Mouse (Mus musculus): ENCODE measurements around the gene Wdr3. TPM values are rescaled to one million over a fixed set of nuclear protein-coding genes. Genes with fewer than 3 reads are reported as not detected.

The Wdr3 gene
- polyA plus RNA-seq, 1 experiment from 2014 or later = 29.2 TPM

GRCm38 (mm10) chr3:100163556-100163955 is 1.3 kb upstream of the Wdr3 start:
- Histone ChIP-seq H3K27me3 (replicated peaks; ENCODE audit: control insufficient read depth, insufficient read depth, low read length) (no peaks in the 10 kb centered on the region), H3K4me2 (ENCODE audit: low read length) (peak overlapping the region; percentile 84), H3K4me1 (ENCODE audit: control insufficient read depth, insufficient read depth, low read depth, low read length) (peaks cover 19% of the 10 kb centered on the region), H3K36me3 (ENCODE audit: control insufficient read depth, insufficient read depth, low read length) (peaks cover 9% of the 10 kb centered on the region; the same call in 1 of the 2 replicates), H3K4me3 (ENCODE audit: low read length) (no peak overlapping the region), H3K9ac (ENCODE audit: low read depth, low read length) (no peak overlapping the region), H3K27ac (ENCODE audit: low read depth, low read length) (no peak overlapping the region), H3K9me3 (ENCODE audit: control insufficient read depth, low read length) (no peaks in the 10 kb centered on the region)
- no peak for ATAC-seq
- 75% methylated on average over 2 of the region's 2 CpGs for WGBS

GRCm38 (mm10) chr3:100161665-100162314 is 417 bp downstream of the Wdr3 start:
- WGBS = under 1% methylated on average over 35 of the region's 35 CpGs
- no peak; the same call in 1 of the 2 replicates for ATAC-seq
- peak overlapping the region; percentile 58; the same call in 1 of the 2 replicates for H3K27ac ChIP-seq (ENCODE audit: low read depth, low read length)
- H3K9ac ChIP-seq (ENCODE audit: low read depth, low read length) = peak overlapping the region; percentile 80
- peak overlapping the region; percentile 86 for H3K4me3 ChIP-seq (ENCODE audit: low read length)
- peaks cover 16% of the 10 kb centered on the region for H3K36me3 ChIP-seq (ENCODE audit: control insufficient read depth, insufficient read depth, low read length)
- H3K27me3 ChIP-seq (replicated peaks; ENCODE audit: control insufficient read depth, insufficient read depth, low read length) = no peaks in the 10 kb centered on the region
- peak overlapping the region; percentile 88 for H3K4me2 ChIP-seq (ENCODE audit: low read length)
- peaks cover 19% of the 10 kb centered on the region for H3K4me1 ChIP-seq (ENCODE audit: control insufficient read depth, insufficient read depth, low read depth, low read length)
- no peaks in the 10 kb centered on the region for H3K9me3 ChIP-seq (ENCODE audit: control insufficient read depth, low read length)

GRCm38 (mm10) chr3:100160682-100161445 is 1.3 kb downstream of the Wdr3 start:
- 84% methylated on average over 15 of the region's 15 CpGs for WGBS
- Histone ChIP-seq H3K27ac (ENCODE audit: low read depth, low read length) (no peak overlapping the region), H3K4me2 (ENCODE audit: low read length) (peak overlapping the region; percentile 88), H3K36me3 (ENCODE audit: control insufficient read depth, insufficient read depth, low read length) (peaks cover 22% of the 10 kb centered on the region), H3K9me3 (ENCODE audit: control insufficient read depth, low read length) (no peaks in the 10 kb centered on the region), H3K9ac (ENCODE audit: low read depth, low read length) (peak overlapping the region; percentile 80; the same call in 1 of the 2 replicates), H3K27me3 (replicated peaks; ENCODE audit: control insufficient read depth, insufficient read depth, low read length) (no peaks in the 10 kb centered on the region), H3K4me3 (ENCODE audit: low read length) (peak overlapping the region; percentile 86), H3K4me1 (ENCODE audit: control insufficient read depth, insufficient read depth, low read depth, low read length) (peaks cover 19% of the 10 kb centered on the region)
- ATAC-seq = no peak

GRCm38 (mm10) chr3:100122445-100122844 is 39.8 kb downstream of the Wdr3 start:
- ATAC-seq = no peak
- no peak overlapping the region for H3K4me2 ChIP-seq (ENCODE audit: low read length)
- no peak overlapping the region for H3K4me3 ChIP-seq (ENCODE audit: low read length)
- no peaks in the 10 kb centered on the region for H3K27me3 ChIP-seq (replicated peaks; ENCODE audit: control insufficient read depth, insufficient read depth, low read length)
- no peak overlapping the region for H3K9ac ChIP-seq (ENCODE audit: low read depth, low read length)
- WGBS = 71% methylated on average over 1 of the region's 1 CpGs
- no peaks in the 10 kb centered on the region for H3K4me1 ChIP-seq (ENCODE audit: control insufficient read depth, insufficient read depth, low read depth, low read length)
- H3K9me3 ChIP-seq (ENCODE audit: control insufficient read depth, low read length) = no peaks in the 10 kb centered on the region
- no peaks in the 10 kb centered on the region for H3K36me3 ChIP-seq (ENCODE audit: control insufficient read depth, insufficient read depth, low read length)
- no peak overlapping the region for H3K27ac ChIP-seq (ENCODE audit: low read depth, low read length)

GRCm38 (mm10) chr3:100121961-100122360 is 40.2 kb downstream of the Wdr3 start:
- H3K36me3 ChIP-seq (ENCODE audit: control insufficient read depth, insufficient read depth, low read length) = no peaks in the 10 kb centered on the region
- no peak overlapping the region for H3K27ac ChIP-seq (ENCODE audit: low read depth, low read length)
- no peak overlapping the region for H3K9ac ChIP-seq (ENCODE audit: low read depth, low read length)
- no peaks in the 10 kb centered on the region for H3K9me3 ChIP-seq (ENCODE audit: control insufficient read depth, low read length)
- WGBS = 51% methylated on average over 2 of the region's 2 CpGs
- no peaks in the 10 kb centered on the region for H3K4me1 ChIP-seq (ENCODE audit: control insufficient read depth, insufficient read depth, low read depth, low read length)
- ATAC-seq = no peak
- H3K4me3 ChIP-seq (ENCODE audit: low read length) = no peak overlapping the region
- no peaks in the 10 kb centered on the region for H3K27me3 ChIP-seq (replicated peaks; ENCODE audit: control insufficient read depth, insufficient read depth, low read length)
- H3K4me2 ChIP-seq (ENCODE audit: low read length) = no peak overlapping the region

GRCm38 (mm10) chr3:100118681-100119080 is 43.5 kb downstream of the Wdr3 start:
- no peaks in the 10 kb centered on the region for H3K27me3 ChIP-seq (replicated peaks; ENCODE audit: control insufficient read depth, insufficient read depth, low read length)
- H3K36me3 ChIP-seq (ENCODE audit: control insufficient read depth, insufficient read depth, low read length) = no peaks in the 10 kb centered on the region
- H3K4me1 ChIP-seq (ENCODE audit: control insufficient read depth, insufficient read depth, low read depth, low read length) = no peaks in the 10 kb centered on the region
- no peak overlapping the region for H3K4me3 ChIP-seq (ENCODE audit: low read length)
- H3K9ac ChIP-seq (ENCODE audit: low read depth, low read length) = no peak overlapping the region
- no peak overlapping the region for H3K27ac ChIP-seq (ENCODE audit: low read depth, low read length)
- no peak for ATAC-seq
- no peak overlapping the region for H3K4me2 ChIP-seq (ENCODE audit: low read length)
- H3K9me3 ChIP-seq (ENCODE audit: control insufficient read depth, low read length) = no peaks in the 10 kb centered on the region
- WGBS = 68% methylated on average over 2 of the region's 2 CpGs

GRCm38 (mm10) chr3:100106736-100107135 is 55.5 kb downstream of the Wdr3 start:
- no peak overlapping the region for H3K4me2 ChIP-seq (ENCODE audit: low read length)
- H3K9ac ChIP-seq (ENCODE audit: low read depth, low read length) = no peak overlapping the region
- 0 out of 2 replicates have a peak, but pooled peaks have one; percentile 17 for ATAC-seq
- H3K27ac ChIP-seq (ENCODE audit: low read depth, low read length) = no peak overlapping the region
- no peaks in the 10 kb centered on the region for H3K36me3 ChIP-seq (ENCODE audit: control insufficient read depth, insufficient read depth, low read length)
- H3K9me3 ChIP-seq (ENCODE audit: control insufficient read depth, low read length) = no peaks in the 10 kb centered on the region
- H3K27me3 ChIP-seq (replicated peaks; ENCODE audit: control insufficient read depth, insufficient read depth, low read length) = no peaks in the 10 kb centered on the region
- WGBS = 54% methylated on average over 2 of the region's 2 CpGs
- no peak overlapping the region for H3K4me3 ChIP-seq (ENCODE audit: low read length)
- H3K4me1 ChIP-seq (ENCODE audit: control insufficient read depth, insufficient read depth, low read depth, low read length) = no peaks in the 10 kb centered on the region

GRCm38 (mm10) chr3:100102386-100103092 is 59.7 kb downstream of the Wdr3 start:
- H3K36me3 ChIP-seq (ENCODE audit: control insufficient read depth, insufficient read depth, low read length) = no peaks in the 10 kb centered on the region
- 93% methylated on average over 3 of the region's 3 CpGs for WGBS
- ATAC-seq = peak; percentile 48; the same call in 1 of the 2 replicates

More at GRCm38 (mm10) chr3:100102386-100103092, 59.7 kb downstream of the Wdr3 start:
- Histone ChIP-seq H3K4me3 (ENCODE audit: low read length) (no peak overlapping the region), H3K27ac (ENCODE audit: low read depth, low read length) (no peak overlapping the region), H3K27me3 (replicated peaks; ENCODE audit: control insufficient read depth, insufficient read depth, low read length) (no peaks in the 10 kb centered on the region), H3K9me3 (ENCODE audit: control insufficient read depth, low read length) (no peaks in the 10 kb centered on the region), H3K4me1 (ENCODE audit: control insufficient read depth, insufficient read depth, low read depth, low read length) (no peaks in the 10 kb centered on the region), H3K4me2 (ENCODE audit: low read length) (no peak overlapping the region), H3K9ac (ENCODE audit: low read depth, low read length) (no peak overlapping the region)

Data from hindbrain, embryonic 16.5 days (tissue).